Mouse (Mus musculus): ENCODE measurements around the gene Kif1b. TPM values are rescaled to one million over a fixed set of nuclear protein-coding genes. Genes with fewer than 3 reads are reported as not detected.
"Not testable (repeated sequence)": the region's sequence is repeated elsewhere in the genome, so short reads cannot be mapped to it uniquely, and the experiment has no call there.

Kif1b gene
- polyA plus RNA-seq, 1 experiment from 2014 or later: 154 TPM

GRCm38 (mm10) chr4:149172666-149173065 lies 134.8 kb downstream of the Kif1b start:
- H3K9ac ChIP-seq: no peak overlapping the region
- ATAC-seq (replicated peaks): no peak
- H3K27ac ChIP-seq: peak overlapping the region; percentile 42; the same call in 1 of the 2 replicates
- no peaks in the 10 kb centered on the region for H3K4me1 ChIP-seq
- H3K4me3 ChIP-seq: no peak overlapping the region
- WGBS: 71% methylated on average over 2 of the region's 2 CpGs
- no peak overlapping the region for H3K4me2 ChIP-seq
- peaks cover 8% of the 10 kb centered on the region for H3K36me3 ChIP-seq (replicated peaks)
- H3K9me3 ChIP-seq: no peaks in the 10 kb centered on the region
- no peaks in the 10 kb centered on the region for H3K27me3 ChIP-seq (replicated peaks)

GRCm38 (mm10) chr4:149172083-149172482 lies 135.4 kb downstream of the Kif1b start:
- Histone ChIP-seq H3K4me2 (no peak overlapping the region), H3K27me3 (replicated peaks) (no peaks in the 10 kb centered on the region), H3K4me1 (peaks cover 3% of the 10 kb centered on the region), H3K4me3 (no peak overlapping the region), H3K9me3 (no peaks in the 10 kb centered on the region), H3K36me3 (replicated peaks) (peaks cover 6% of the 10 kb centered on the region; the same call in 1 of the 2 replicates), H3K27ac (peak overlapping the region; percentile 42; the same call in 1 of the 2 replicates), H3K9ac (no peak overlapping the region)
- WGBS: 95% methylated on average over 5 of the region's 5 CpGs
- ATAC-seq (replicated peaks): no peak

DNA sequence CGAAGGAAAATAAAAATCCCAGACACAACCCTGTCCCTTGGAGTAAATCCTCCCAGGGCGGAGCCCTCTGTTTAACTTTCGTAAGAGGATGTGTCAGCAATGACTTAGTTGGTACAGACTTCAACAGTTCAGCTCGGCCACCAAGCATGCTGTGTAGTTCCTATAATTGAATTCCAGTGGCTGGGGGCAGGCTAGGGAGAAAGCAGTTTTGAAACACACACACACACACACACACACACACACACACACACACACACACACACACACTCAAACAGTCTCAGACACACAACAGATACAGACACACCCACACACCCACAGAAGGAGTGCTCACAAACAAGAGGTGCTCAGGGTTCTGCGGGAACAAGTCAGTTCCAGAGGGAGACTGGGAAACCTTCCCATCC lies 135.9 kb downstream of the Kif1b start:
- no peak overlapping the region for H3K4me2 ChIP-seq
- no peaks in the 10 kb centered on the region for H3K9me3 ChIP-seq
- H3K9ac ChIP-seq: no peak overlapping the region
- no peak overlapping the region for H3K4me3 ChIP-seq
- ATAC-seq (replicated peaks): no peak
- H3K4me1 ChIP-seq: peaks cover 5% of the 10 kb centered on the region
- 78% methylated on average over 5 of the region's 5 CpGs for WGBS
- H3K27ac ChIP-seq: no peak overlapping the region
- H3K27me3 ChIP-seq (replicated peaks): no peaks in the 10 kb centered on the region
- H3K36me3 ChIP-seq (replicated peaks): peaks cover 2% of the 10 kb centered on the region; the same call in 1 of the 2 replicates

GRCm38 (mm10) chr4:149170394-149170931 lies 137.0 kb downstream of the Kif1b start:
- H3K9me3 ChIP-seq: no peaks in the 10 kb centered on the region
- no peak overlapping the region for H3K4me2 ChIP-seq
- no peak overlapping the region for H3K27ac ChIP-seq
- H3K9ac ChIP-seq: no peak overlapping the region
- no peak for ATAC-seq (replicated peaks)
- H3K36me3 ChIP-seq (replicated peaks): no peaks in the 10 kb centered on the region
- 63% methylated on average over 7 of the region's 7 CpGs for WGBS
- no peak overlapping the region for H3K4me3 ChIP-seq
- H3K4me1 ChIP-seq: peaks cover 12% of the 10 kb centered on the region
- no peaks in the 10 kb centered on the region for H3K27me3 ChIP-seq (replicated peaks)

GRCm38 (mm10) chr4:149169926-149170325 lies 137.6 kb downstream of the Kif1b start:
- not testable (repeated sequence) for H3K9me3 ChIP-seq; H3K4me2 ChIP-seq; H3K27me3 ChIP-seq (replicated peaks); H3K27ac ChIP-seq; H3K36me3 ChIP-seq (replicated peaks); ATAC-seq (replicated peaks); H3K9ac ChIP-seq; H3K4me3 ChIP-seq
- peaks cover 17% of the 10 kb centered on the region for H3K4me1 ChIP-seq
- 69% methylated on average over 7 of the region's 8 CpGs for WGBS

- no peak for ATAC-seq (replicated peaks)
- Histone ChIP-seq H3K4me3 (no peak overlapping the region), H3K9ac (no peak overlapping the region), H3K36me3 (replicated peaks) (peaks cover 3% of the 10 kb centered on the region; the same call in 1 of the 2 replicates), H3K27me3 (replicated peaks) (no peaks in the 10 kb centered on the region), H3K4me2 (no peak overlapping the region), H3K9me3 (no peaks in the 10 kb centered on the region), H3K27ac (no peak overlapping the region), H3K4me1 (peaks cover 17% of the 10 kb centered on the region)
- 80% methylated on average over 2 of the region's 2 CpGs for WGBS
Measured at GRCm38 (mm10) chr4:149168016-149168415, 139.5 kb downstream of the Kif1b start.

- WGBS: under 1% methylated on average over 27 of the region's 27 CpGs
- peak; percentile 68 for ATAC-seq (replicated peaks)
- no peaks in the 10 kb centered on the region for H3K27me3 ChIP-seq (replicated peaks)
Measured at GRCm38 (mm10) chr4:149166957-149167611, 140.4 kb downstream of the Kif1b start.

GRCm38 (mm10) chr4:149166215-149166946 lies 141.1 kb downstream of the Kif1b start, which contains the start of gene Pgd:
Pgd (minus strand) TSS chr4:149166771.
- under 1% methylated on average over 59 of the region's 59 CpGs for WGBS
- Histone ChIP-seq H3K4me2 (peak within 1 kb of the TSS; percentile 98), H3K4me1 (peaks cover 17% of the 10 kb centered on the region), H3K4me3 (peak within 1 kb of the TSS; percentile 99), H3K9ac (peak within 1 kb of the TSS; percentile 90), H3K27ac (peak within 1 kb of the TSS; percentile 68), H3K36me3 (replicated peaks) (peaks cover 5% of the 10 kb centered on the region), H3K9me3 (no peaks in the 10 kb centered on the region), H3K27me3 (replicated peaks) (no peaks in the 10 kb centered on the region)
- ATAC-seq (replicated peaks): peak; percentile 99

More at GRCm38 (mm10) chr4:149166957-149167611, 140.4 kb downstream of the Kif1b start:
- Histone ChIP-seq H3K4me1 (peaks cover 17% of the 10 kb centered on the region), H3K4me2 (peak overlapping the region; percentile 98), H3K9ac (peak overlapping the region; percentile 44), H3K4me3 (peak overlapping the region; percentile 99), H3K9me3 (no peaks in the 10 kb centered on the region), H3K27ac (peak overlapping the region; percentile 68), H3K36me3 (replicated peaks) (peaks cover 3% of the 10 kb centered on the region; the same call in 1 of the 2 replicates)

DNA sequence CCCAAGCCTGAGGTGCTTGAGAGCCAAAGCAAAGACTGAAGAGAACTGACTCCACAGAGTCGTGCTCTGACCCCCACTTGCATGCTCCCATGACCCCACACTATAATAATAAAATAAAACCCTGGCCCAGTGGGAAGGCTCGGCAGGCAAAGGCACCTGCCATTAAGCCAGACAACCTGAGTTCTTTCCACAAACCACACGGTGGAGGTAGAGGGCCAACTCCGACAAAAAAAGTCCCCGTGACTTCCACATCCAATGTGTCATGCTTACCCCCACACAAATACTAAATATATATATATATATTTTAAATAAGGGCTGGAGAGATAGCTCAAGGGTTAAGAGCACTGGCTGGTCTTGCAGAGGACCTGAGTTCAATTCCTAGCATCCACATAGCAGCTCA lies 143.3 kb downstream of the Kif1b start:
- H3K4me3 ChIP-seq: no peak overlapping the region
- no peak overlapping the region for H3K4me2 ChIP-seq
- no peaks in the 10 kb centered on the region for H3K27me3 ChIP-seq (replicated peaks)
- ATAC-seq (replicated peaks): no peak
- H3K9me3 ChIP-seq: no peaks in the 10 kb centered on the region
- H3K27ac ChIP-seq: no peak overlapping the region
- 62% methylated on average over 5 of the region's 5 CpGs for WGBS
- H3K36me3 ChIP-seq (replicated peaks): peaks cover 19% of the 10 kb centered on the region
- H3K9ac ChIP-seq: no peak overlapping the region
- H3K4me1 ChIP-seq: peaks cover 17% of the 10 kb centered on the region

- Histone ChIP-seq H3K27ac (no peak overlapping the region), H3K4me1 (peaks cover 17% of the 10 kb centered on the region), H3K27me3 (replicated peaks) (no peaks in the 10 kb centered on the region), H3K9me3 (no peaks in the 10 kb centered on the region), H3K4me2 (no peak overlapping the region), H3K36me3 (replicated peaks) (peaks cover 24% of the 10 kb centered on the region), H3K4me3 (no peak overlapping the region), H3K9ac (no peak overlapping the region)
- no peak for ATAC-seq (replicated peaks)
- WGBS: 57% methylated on average over 1 of the region's 1 CpGs
Measured at GRCm38 (mm10) chr4:149163196-149163595, 144.3 kb downstream of the Kif1b start.

DNA sequence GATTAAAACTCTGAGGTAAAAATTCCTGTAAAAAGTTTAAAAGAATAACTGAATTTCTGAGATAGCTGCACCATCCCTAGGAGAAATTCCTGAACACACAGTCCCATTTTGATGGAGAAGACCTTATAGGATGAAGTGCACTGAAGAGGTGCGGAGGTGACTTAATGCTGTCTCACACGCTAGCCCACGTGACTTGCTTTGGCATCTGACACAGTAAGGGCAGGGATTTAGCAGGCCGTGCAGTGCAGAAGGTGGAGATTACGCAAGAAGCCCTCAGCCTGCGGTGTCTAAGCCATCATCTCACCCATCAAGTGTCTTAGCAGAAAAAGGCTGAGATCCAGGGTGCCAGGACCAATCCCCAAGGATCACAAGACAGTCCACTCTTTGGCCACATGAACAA lies 146.3 kb downstream of the Kif1b start:
- 94% methylated on average over 6 of the region's 6 CpGs for WGBS
- no peak for ATAC-seq (replicated peaks)

GRCm38 (mm10) chr4:149159891-149160290 lies 147.6 kb downstream of the Kif1b start:
- H3K4me1 ChIP-seq: peaks cover under 1% of the 10 kb centered on the region; the same call in 1 of the 2 replicates
- no peak overlapping the region for H3K27ac ChIP-seq
- no peaks in the 10 kb centered on the region for H3K27me3 ChIP-seq (replicated peaks)
- no peak for ATAC-seq (replicated peaks)
- H3K36me3 ChIP-seq (replicated peaks): peaks cover 52% of the 10 kb centered on the region
- no peak overlapping the region for H3K4me3 ChIP-seq
- no peak overlapping the region for H3K9ac ChIP-seq
- H3K4me2 ChIP-seq: no peak overlapping the region
- WGBS: 88% methylated on average over 13 of the region's 13 CpGs
- no peaks in the 10 kb centered on the region for H3K9me3 ChIP-seq

More for the DNA sequence above, 146.3 kb downstream of the Kif1b start:
- H3K4me1 ChIP-seq: peaks cover 12% of the 10 kb centered on the region
- no peaks in the 10 kb centered on the region for H3K9me3 ChIP-seq
- no peak overlapping the region for H3K4me3 ChIP-seq
- H3K36me3 ChIP-seq (replicated peaks): peaks cover 39% of the 10 kb centered on the region
- no peak overlapping the region for H3K27ac ChIP-seq
- no peak overlapping the region for H3K4me2 ChIP-seq
- no peak overlapping the region for H3K9ac ChIP-seq
- no peaks in the 10 kb centered on the region for H3K27me3 ChIP-seq (replicated peaks)
